16 mouse cellular contexts compared by ENCODE assay signal in genomic region chr17:27937054-27937615, GRCm38 (mm10). TPM values are rescaled to one million over a fixed set of nuclear protein-coding genes. Genes with fewer than 3 reads are reported as not detected.
DNase-seq lines count a peak whose midpoint lies in the region; ATAC-seq and TF ChIP-seq lines count a peak whose summit lies in the region.
"Had no signal": no experiment of that assay in that cellular context is flagged by ENCODE, and none has a peak within 500 bp of the region (broad histone marks: within the 10 kb centered on the region; RNA-seq: fewer than 3 reads in every experiment).

No protein-coding gene starts in this region.

- peaks cover 22% of the 10 kb centered on the region for H3K4me1 ChIP-seq in forebrain, embryonic 13.5 days
- peaks cover 2% of the 10 kb centered on the region; the same call in 1 of the 2 replicates for H3K4me1 ChIP-seq in forebrain, embryonic 14.5 days (ENCODE audit: control insufficient read depth, insufficient read depth, low read length)
- H3K4me1 ChIP-seq in kidney, embryonic 14.5 days (ENCODE audit: control insufficient read depth, insufficient read depth, low read length) = peaks cover 29% of the 10 kb centered on the region
- H3K4me1 ChIP-seq in kidney, adult 2 months (ENCODE audit: control insufficient read depth, insufficient read depth, low read length) = peaks cover 6% of the 10 kb centered on the region
- peaks cover 50% of the 10 kb centered on the region for H3K4me1 ChIP-seq in limb, embryonic 14.5 days (ENCODE audit: control insufficient read depth, insufficient read depth, low read length)
- peaks cover 16% of the 10 kb centered on the region for H3K4me1 ChIP-seq in hindbrain, embryonic 12.5 days

- H3K27ac ChIP-seq in forebrain, embryonic 13.5 days = 0 out of 2 replicates have a peak overlapping the region, but pooled peaks have one; percentile 10
- no peak overlapping the region for H3K27ac ChIP-seq in forebrain, embryonic 14.5 days (ENCODE audit: low read depth, low read length)
- peak overlapping the region; percentile 53; the same call in 1 of the 2 replicates for H3K27ac ChIP-seq in kidney, embryonic 14.5 days (ENCODE audit: low read depth, low read length)
- H3K27ac ChIP-seq in kidney, adult 2 months (ENCODE audit: insufficient read depth, low read depth, low read length) = no peak overlapping the region
- H3K27ac ChIP-seq in limb, embryonic 14.5 days (replicated peaks; ENCODE audit: low read depth, low read length) = peak overlapping the region; percentile 38; the same call in 1 of the 2 replicates
- no peak overlapping the region for H3K27ac ChIP-seq in hindbrain, embryonic 12.5 days
- H3K27ac ChIP-seq: hindbrain, embryonic 15.5 days; liver, embryonic 13.5 days; neural tube, embryonic 12.5 days had no signal

- no peak overlapping the region for H3K4me3 ChIP-seq in forebrain, embryonic 13.5 days
- no peak overlapping the region for H3K4me3 ChIP-seq in forebrain, embryonic 14.5 days (ENCODE audit: low read depth, low read length)
- H3K4me3 ChIP-seq in kidney, embryonic 14.5 days (ENCODE audit: low read length) = no peak overlapping the region
- no peak overlapping the region for H3K4me3 ChIP-seq in kidney, adult 2 months (ENCODE audit: insufficient read depth, low read depth, low read length)
- no peak overlapping the region for H3K4me3 ChIP-seq in limb, embryonic 14.5 days (replicated peaks; ENCODE audit: low read length)
- H3K4me3 ChIP-seq in hindbrain, embryonic 12.5 days = no peak overlapping the region
- H3K4me3 ChIP-seq: hindbrain, embryonic 15.5 days; kidney, embryonic 15.5 days; liver, embryonic 13.5 days; megakaryocyte, embryonic 14.5 days; neural tube, embryonic 12.5 days had no signal

- TF ChIP-seq CTCF in kidney, adult 2 months (conservative IDR thresholded peaks at IDR 0.05; ENCODE audit: insufficient read depth, insufficient read length, low read depth, low read length) = no peak

- no peak for ATAC-seq in forebrain, embryonic 13.5 days
- no peak for ATAC-seq in forebrain, embryonic 14.5 days
- ATAC-seq in kidney, embryonic 14.5 days (ENCODE audit: low FRiP score, low TSS enrichment) = no peak
- ATAC-seq in limb, embryonic 14.5 days (ENCODE audit: low FRiP score, low read depth) = no peak
- ATAC-seq in hindbrain, embryonic 12.5 days (ENCODE audit: low FRiP score) = no peak

- no peaks in the 10 kb centered on the region for H3K9me3 ChIP-seq in forebrain, embryonic 13.5 days (replicated peaks)
- H3K9me3 ChIP-seq in forebrain, embryonic 14.5 days (replicated peaks; ENCODE audit: control insufficient read depth, low read length) = no peaks in the 10 kb centered on the region
- no peaks in the 10 kb centered on the region for H3K9me3 ChIP-seq in kidney, embryonic 14.5 days (ENCODE audit: control insufficient read depth, low read length)
- no peaks in the 10 kb centered on the region for H3K9me3 ChIP-seq in limb, embryonic 14.5 days (ENCODE audit: control insufficient read depth, low read length)
- no peaks in the 10 kb centered on the region for H3K9me3 ChIP-seq in hindbrain, embryonic 12.5 days (replicated peaks)
- H3K9me3 ChIP-seq: hindbrain, embryonic 15.5 days; kidney, embryonic 15.5 days; liver, embryonic 13.5 days; neural tube, embryonic 12.5 days had no signal

- 87% methylated on average over 4 of the region's 4 CpGs for WGBS in forebrain, embryonic 13.5 days
- WGBS in forebrain, embryonic 14.5 days = 84% methylated on average over 4 of the region's 4 CpGs
- WGBS in kidney, embryonic 14.5 days = 66% methylated on average over 4 of the region's 4 CpGs
- 77% methylated on average over 4 of the region's 4 CpGs for WGBS in kidney, adult 2 months
- WGBS in limb, embryonic 14.5 days = 67% methylated on average over 4 of the region's 4 CpGs
- WGBS in hindbrain, embryonic 12.5 days = 86% methylated on average over 4 of the region's 4 CpGs

- TF ChIP-seq POLR2A in kidney, adult 2 months (IDR thresholded peaks at IDR 0.05; ENCODE audit: low read depth, low read length) = no peak
- TF ChIP-seq POLR2A in limb, embryonic 14.5 days (IDR thresholded peaks at IDR 0.05; ENCODE audit: borderline replicate concordance, extremely low read depth, insufficient read depth, insufficient read length) = no peak

- H3K9ac ChIP-seq in forebrain, embryonic 13.5 days = no peak overlapping the region
- H3K9ac ChIP-seq in forebrain, embryonic 14.5 days (ENCODE audit: low read length) = no peak overlapping the region
- no peak overlapping the region for H3K9ac ChIP-seq in kidney, embryonic 14.5 days (ENCODE audit: low read depth, low read length)
- H3K9ac ChIP-seq in limb, embryonic 14.5 days (ENCODE audit: low read depth, low read length, severe bottlenecking) = peak overlapping the region; percentile 3; the same call in 1 of the 2 replicates
- no peak overlapping the region for H3K9ac ChIP-seq in hindbrain, embryonic 12.5 days
- H3K9ac ChIP-seq: hindbrain, embryonic 15.5 days; kidney, embryonic 15.5 days; liver, embryonic 13.5 days; neural tube, embryonic 12.5 days had no signal

- DNase-seq in forebrain, embryonic 14.5 days (ENCODE audit: low spot score) = no peak
- DNase-seq in kidney, adult 2 months = no peak
- peak; percentile 72 for DNase-seq in 3T3-L1 (ENCODE audit: low read depth, low spot score)
- no peak for DNase-seq in limb, embryonic 14.5 days (ENCODE audit: low spot score)
- DNase-seq in layer of hippocampus, adult 8-10 months (ENCODE audit: low spot score in 2 of 2) = no peak
- DNase-seq: cerebellum, postnatal 10 days; gastrocnemius, postnatal 10 days; liver, embryonic 13.5 days; right cerebral cortex, postnatal 4 days had no signal

- no peaks in the 10 kb centered on the region for H3K27me3 ChIP-seq in forebrain, embryonic 13.5 days
- no peaks in the 10 kb centered on the region for H3K27me3 ChIP-seq in forebrain, embryonic 14.5 days (replicated peaks; ENCODE audit: control insufficient read depth, insufficient read depth, low read length)
- no peaks in the 10 kb centered on the region for H3K27me3 ChIP-seq in kidney, embryonic 14.5 days (ENCODE audit: control insufficient read depth, insufficient read depth, low read length)
- H3K27me3 ChIP-seq in kidney, adult 2 months (replicated peaks; ENCODE audit: control insufficient read depth, insufficient read depth, low read length) = no peaks in the 10 kb centered on the region
- H3K27me3 ChIP-seq in limb, embryonic 14.5 days (ENCODE audit: control insufficient read depth, insufficient read depth, low read length) = no peaks in the 10 kb centered on the region
- H3K27me3 ChIP-seq in hindbrain, embryonic 12.5 days = no peaks in the 10 kb centered on the region
- H3K27me3 ChIP-seq: hindbrain, embryonic 15.5 days; kidney, embryonic 15.5 days; liver, embryonic 13.5 days; megakaryocyte, embryonic 14.5 days; neural tube, embryonic 12.5 days had no signal

- 0 out of 2 replicates have a peak, but pooled peaks cover 6% of the 10 kb centered on the region for H3K36me3 ChIP-seq in forebrain, embryonic 13.5 days (ENCODE audit: poor library complexity, severe bottlenecking)
- H3K36me3 ChIP-seq in forebrain, embryonic 14.5 days (ENCODE audit: control insufficient read depth, insufficient read depth, low read length) = no peaks in the 10 kb centered on the region
- no peaks in the 10 kb centered on the region for H3K36me3 ChIP-seq in kidney, embryonic 14.5 days (ENCODE audit: control insufficient read depth, insufficient read depth, low read length)
- H3K36me3 ChIP-seq in kidney, adult 2 months (ENCODE audit: control insufficient read depth, insufficient read depth, low read length) = no peaks in the 10 kb centered on the region
- H3K36me3 ChIP-seq in limb, embryonic 14.5 days (ENCODE audit: control insufficient read depth, insufficient read depth, low read length) = no peaks in the 10 kb centered on the region
- H3K36me3 ChIP-seq in hindbrain, embryonic 12.5 days = no peaks in the 10 kb centered on the region
- H3K36me3 ChIP-seq: hindbrain, embryonic 15.5 days; kidney, embryonic 15.5 days; liver, embryonic 13.5 days; neural tube, embryonic 12.5 days had no signal

- H3K4me2 ChIP-seq in forebrain, embryonic 13.5 days = no peak overlapping the region
- H3K4me2 ChIP-seq in forebrain, embryonic 14.5 days (ENCODE audit: low read length) = no peak overlapping the region
- no peak overlapping the region for H3K4me2 ChIP-seq in kidney, embryonic 14.5 days (replicated peaks; ENCODE audit: low read depth, low read length)
- H3K4me2 ChIP-seq in limb, embryonic 14.5 days (replicated peaks; ENCODE audit: low read depth, low read length, severe bottlenecking) = no peak overlapping the region
- no peak overlapping the region for H3K4me2 ChIP-seq in hindbrain, embryonic 12.5 days (replicated peaks)
- H3K4me2 ChIP-seq: hindbrain, embryonic 15.5 days; kidney, embryonic 15.5 days; liver, embryonic 13.5 days; neural tube, embryonic 12.5 days had no signal

RNA-seq across cellular contexts. Expression of gene Taf11, which starts 27.5 kb away (rescaled TPM):
- polyA plus RNA-seq in forebrain, embryonic 13.5 days (2015; fragmentation: Nextera tagmentation; extraction: Ambion mirVana) = 83.4 and 87.1 TPM in 2 replicates
- 65.2 and 66.1 TPM in 2 replicates for polyA plus RNA-seq in forebrain, embryonic 14.5 days (2014; fragmentation: Nextera tagmentation; extraction: Ambion mirVana)
- polyA plus RNA-seq in kidney, embryonic 14.5 days (2014; fragmentation: Nextera tagmentation; extraction: Ambion mirVana) = 76.6 and 77.5 TPM in 2 replicates
- 12.0 and 15.3 TPM in 2 replicates for polyA plus RNA-seq in kidney, adult 2 months (2012; rRNA removed)
- polyA plus RNA-seq in limb, embryonic 14.5 days (2012; rRNA removed) = 36.4 and 43.1 TPM in 2 replicates
- 65.2 and 70.4 TPM in 2 replicates for polyA plus RNA-seq in limb, embryonic 14.5 days (2014; fragmentation: Nextera tagmentation; extraction: Ambion mirVana)
- total RNA-seq in layer of hippocampus, adult 8-10 months (2022) = 10 to 100 TPM; 33.2 to 40.6 (median 37.4) TPM
- polyA plus RNA-seq in hindbrain, embryonic 12.5 days (2016; fragmentation: Nextera tagmentation; extraction: Ambion mirVana) = 89.7 and 96.9 TPM in 2 replicates

RNA-seq across cellular contexts. Expression of gene Anks1, which starts 28.0 kb away (rescaled TPM):
- 45.2 and 49.8 TPM in 2 replicates for polyA plus RNA-seq in forebrain, embryonic 13.5 days (2015; fragmentation: Nextera tagmentation; extraction: Ambion mirVana)
- 39.4 and 40.3 TPM in 2 replicates for polyA plus RNA-seq in forebrain, embryonic 14.5 days (2014; fragmentation: Nextera tagmentation; extraction: Ambion mirVana)
- 8.0 and 14.2 TPM in 2 replicates for polyA plus RNA-seq in kidney, embryonic 14.5 days (2014; fragmentation: Nextera tagmentation; extraction: Ambion mirVana)
- polyA plus RNA-seq in kidney, adult 2 months (2012; rRNA removed) = 36.7 and 44.5 TPM in 2 replicates
- 40.6 and 54.4 TPM in 2 replicates for polyA plus RNA-seq in limb, embryonic 14.5 days (2012; rRNA removed)
- polyA plus RNA-seq in limb, embryonic 14.5 days (2014; fragmentation: Nextera tagmentation; extraction: Ambion mirVana) = 14.6 and 15.5 TPM in 2 replicates
- total RNA-seq in layer of hippocampus, adult 8-10 months (2022) = 10 to 100 TPM; 40.2 to 47.4 (median 41.6) TPM
- 86.0 and 91.5 TPM in 2 replicates for polyA plus RNA-seq in hindbrain, embryonic 12.5 days (2016; fragmentation: Nextera tagmentation; extraction: Ambion mirVana)

Comparison
In these comparisons a context has a peak if more than half of its experiments do, and no peak if none do; other contexts are left out.
1. H3K27ac ChIP-seq: peak in forebrain, embryonic 13.5 days (single experiment), kidney, embryonic 14.5 days (single experiment) and limb, embryonic 14.5 days (single experiment); none in forebrain, embryonic 14.5 days (single experiment), kidney, adult 2 months (single experiment) and hindbrain, embryonic 12.5 days (single experiment).